Mouse (Mus musculus): ENCODE results near the gene Pbx4.

DNA sequence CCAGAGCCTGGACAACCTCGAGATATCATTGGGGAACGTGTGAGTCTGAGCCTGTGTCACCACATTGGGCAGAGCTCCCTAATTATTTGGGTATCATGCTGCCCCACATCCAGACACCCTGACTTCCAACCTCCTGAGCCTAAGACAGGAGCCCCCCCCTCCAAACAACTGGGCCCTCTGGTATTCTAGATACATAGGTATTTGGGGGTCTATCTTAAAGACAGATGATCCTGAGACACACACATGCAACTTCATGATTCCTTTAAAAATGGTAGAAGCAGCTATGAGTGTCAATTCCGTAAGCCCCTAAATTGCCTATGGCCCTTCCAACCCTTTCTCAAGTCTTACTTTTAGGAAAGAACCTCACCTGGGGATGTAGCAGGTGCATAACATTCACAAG, 22.5 kb upstream of the Pbx4 start:
- TF ChIP-seq POLR2A (IDR thresholded peaks at IDR 0.05; ENCODE audit: insufficient read depth, low read length): no peak
- no peak for TF ChIP-seq CTCF (IDR thresholded peaks at IDR 0.05; ENCODE audit: low read depth, low read length)

Data from ES-Bruce4 (cell line).